Mouse (Mus musculus) heart, postnatal 0 days (tissue): Measurements from ENCODE around the gene Copg1.

Source experiments
- CTCF ChIP-seq: IDR thresholded peaks from 2 replicates; pipeline ENCODE4 v1.5.1; 2016; ENCODE audit warnings: antibody characterized with exemption, control low read depth, low read depth
- EP300 ChIP-seq: IDR thresholded peaks from 2 replicates; pipeline ENCODE4 v1.6.1; 2016; ENCODE audit warnings: antibody characterized with exemption, low read depth

GRCm38 (mm10) chr6:87842254-87842653, 45.4 kb upstream of the Copg1 start:
- TF ChIP-seq EP300, result no peak
- peak; percentile 4; the same call in 1 of the 2 replicates for TF ChIP-seq CTCF
